Mouse (Mus musculus) lung, adult 2 months (tissue): ENCODE data around the gene Tsen34.

Experiments used
- CTCF ChIP-seq: fragments of 200-500 bp; IDR thresholded peaks from 2 replicates; pipeline ENCODE4 v1.5.1; 2011; ENCODE audit warnings: mild to moderate bottlenecking, low read length, control low read depth; ENCODE audit not compliant: insufficient read depth
- POLR2A ChIP-seq: fragments of 200-500 bp; IDR thresholded peaks from 2 replicates; pipeline ENCODE4 v1.6.1; 2011; ENCODE audit warnings: low read depth, mild to moderate bottlenecking, control low read depth, low read length, borderline replicate concordance; ENCODE audit errors: extremely low read depth

- TF ChIP-seq POLR2A (no peak), CTCF (no peak)
Measured at GRCm38 (mm10) chr7:3683908-3684550, 8.6 kb upstream of the Tsen34 start.
